Mouse (Mus musculus) v-Abl transformed pro-B cells (cell line): Measurements from ENCODE around the gene Mtmr11.
"Not testable (repeated sequence)": the region's sequence is repeated elsewhere in the genome, so short reads cannot be mapped to it uniquely, and the experiment has no call there.

ENCODE experiments used
- in situ Hi-C, 2 experiments: fragments of 400-800 bp; cut with MboI; formaldehyde crosslinking; loops; one replicate each; pipeline ENCODE4 v1.15.1; 2025; ENCODE audit not compliant: unreplicated experiment in 2 of 2

The Mtmr11 gene

DNA sequence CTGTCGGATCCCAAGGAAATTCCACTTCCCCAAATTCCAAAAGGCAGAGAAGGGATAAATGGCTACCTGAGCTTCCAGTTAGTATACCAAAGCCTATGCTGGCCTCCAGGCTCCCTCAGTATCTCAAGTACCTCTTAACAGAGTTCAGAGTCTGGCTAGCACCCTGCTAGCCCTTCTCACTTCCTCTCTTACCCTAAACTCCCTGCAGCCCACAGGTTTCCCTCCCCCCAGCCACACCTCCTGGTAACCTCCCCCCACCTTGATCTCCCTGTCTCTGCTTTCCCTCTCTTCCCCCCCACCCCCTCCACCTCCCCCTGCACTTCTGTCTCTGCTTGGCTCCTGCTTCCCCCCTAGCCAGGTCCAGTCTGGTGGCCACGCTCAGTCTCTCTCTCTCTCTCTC is 37.9 kb downstream of the Mtmr11 start:
- in situ Hi-C loops = no loop called here

GRCm38 (mm10) chr3:96207819-96208218 is 46.0 kb downstream of the Mtmr11 start:
- in situ Hi-C loops = no loop called here

DNA sequence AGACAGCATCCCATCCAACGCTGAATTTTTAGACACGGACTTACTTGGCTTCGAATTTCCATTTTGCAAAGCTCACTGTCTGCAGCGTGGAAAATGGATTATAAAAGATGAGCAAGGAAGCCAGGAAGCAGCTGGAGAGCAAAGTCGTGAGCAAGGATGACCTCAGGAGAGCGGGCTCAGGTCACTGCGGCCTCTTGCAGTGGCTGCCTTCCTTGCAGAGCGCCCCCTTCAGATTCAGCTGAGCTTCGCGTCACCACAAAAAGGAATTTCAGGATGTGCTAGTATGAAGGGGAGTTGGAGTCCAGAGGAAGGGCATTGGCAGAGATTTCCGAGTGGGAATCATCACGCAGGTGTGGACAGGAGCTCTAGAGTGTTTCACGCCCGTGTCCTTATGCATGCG is 47.4 kb downstream of the Mtmr11 start:
- in situ Hi-C loops = no loop called here

GRCm38 (mm10) chr3:96219191-96219641 is 57.4 kb downstream of the Mtmr11 start:
- in situ Hi-C loops = loop anchor here (10.0 kb wide), 2 partner anchors 134 to 154 kb away; no protein-coding TSS in a partner anchor

- in situ Hi-C loops = loop anchor here (10.0 kb wide), 2 partner anchors 135 to 155 kb away; no protein-coding TSS in a partner anchor
Measured at GRCm38 (mm10) chr3:96219661-96220130, 57.9 kb downstream of the Mtmr11 start, which contains the start of the genes Bola1 and Hist2h2ab. TSS of gene Bola1 (minus strand) at chr3:96219709. TSS of gene Hist2h2ab (plus strand) at chr3:96219865.

DNA sequence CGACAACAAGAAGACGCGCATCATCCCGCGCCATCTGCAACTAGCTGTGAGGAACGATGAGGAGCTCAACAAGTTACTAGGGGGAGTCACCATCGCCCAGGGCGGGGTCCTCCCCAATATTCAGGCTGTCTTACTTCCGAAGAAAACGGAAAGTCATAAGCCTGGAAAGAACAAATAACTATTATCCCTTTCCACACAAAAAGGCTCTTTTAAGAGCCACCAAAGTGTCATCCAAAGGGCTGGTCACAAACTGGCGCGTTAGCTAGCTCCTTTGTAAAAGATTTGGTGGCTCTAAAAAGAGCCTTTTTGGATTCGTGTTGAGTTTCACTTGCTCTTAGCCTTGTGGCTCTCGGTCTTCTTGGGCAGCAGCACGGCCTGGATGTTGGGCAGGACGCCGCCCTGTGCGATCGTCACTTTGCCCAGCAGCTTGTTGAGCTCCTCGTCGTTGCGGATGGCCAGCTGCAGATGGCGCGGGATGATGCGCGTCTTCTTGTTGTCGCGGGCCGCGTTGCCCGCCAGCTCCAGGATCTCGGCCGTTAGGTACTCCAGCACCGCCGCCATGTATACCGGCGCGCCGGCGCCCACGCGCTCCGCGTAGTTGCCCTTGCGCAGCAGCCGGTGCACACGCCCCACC is 58.4 kb downstream of the Mtmr11 start:
- in situ Hi-C loops = not testable (repeated sequence)

GRCm38 (mm10) chr3:96220765-96221639 is 59.2 kb downstream of the Mtmr11 start, which contains the start of the genes Hist2h2ac and Hist2h2be:
TSS of gene Hist2h2ac (minus strand) at chr3:96220880.
TSS of gene Hist2h2be (plus strand) at chr3:96221119.
- in situ Hi-C loops = no loop called here
